Mouse (Mus musculus): Measurements from ENCODE around the gene B3galt5.

DNA sequence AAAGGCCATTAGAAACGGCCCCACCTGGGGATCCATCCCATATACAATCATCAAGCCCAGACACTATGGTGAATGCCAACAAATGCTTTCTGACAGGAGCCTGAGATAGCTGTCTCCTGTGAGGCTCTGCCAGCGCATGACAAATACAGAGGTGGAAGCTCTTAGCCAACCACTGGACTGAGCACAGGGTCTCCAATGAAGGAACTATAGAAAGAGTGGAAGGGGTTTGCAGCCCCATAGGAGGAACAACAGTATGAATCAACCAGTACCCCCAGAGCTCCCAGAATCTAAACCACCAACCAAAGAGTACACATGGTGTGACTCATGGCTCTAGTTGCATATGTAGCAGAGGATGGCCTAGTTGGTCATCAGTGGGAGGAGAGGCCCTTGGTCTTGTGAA, 36.1 kb downstream of the B3galt5 start:
- TF ChIP-seq POLR2A (IDR thresholded peaks at IDR 0.05; ENCODE audit: borderline replicate concordance, insufficient read depth, low read length) = no peak
- no peak for TF ChIP-seq CTCF (IDR thresholded peaks at IDR 0.05; ENCODE audit: borderline replicate concordance, insufficient read depth, low read depth, low read length)
